Mouse (Mus musculus) urinary bladder, postnatal 14 days (tissue): ENCODE results near the gene Mrps18c.
A peak's percentile ranks its signal among the peaks of the same experiment; 100 is the strongest.

Source experiments
- DNase-seq: peaks from one replicate; pipeline ENCODE4 v3.0.0; 2021; ENCODE audit warnings: low spot score

The Mrps18c gene

DNA sequence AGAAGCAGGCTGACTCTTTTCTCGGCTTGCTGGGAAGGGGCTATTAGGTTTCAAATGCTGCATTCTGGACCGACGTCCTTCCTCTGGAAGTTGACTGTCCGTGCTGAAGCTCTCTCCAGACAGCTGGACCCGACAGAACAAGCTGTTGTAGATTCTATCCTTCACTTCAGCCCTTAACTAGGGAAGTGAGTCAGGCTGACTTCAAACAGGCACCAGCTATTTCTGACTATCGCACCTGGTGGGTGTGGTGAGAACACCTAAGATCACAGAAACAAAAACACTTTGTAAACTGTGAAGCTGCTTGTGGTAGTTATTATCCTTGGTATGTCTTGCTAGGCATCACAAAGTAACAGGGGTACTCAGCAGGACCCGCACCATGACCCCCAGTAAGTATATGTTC, 28.1 kb downstream of the Mrps18c start:
- DNase-seq, result no peak

DNA sequence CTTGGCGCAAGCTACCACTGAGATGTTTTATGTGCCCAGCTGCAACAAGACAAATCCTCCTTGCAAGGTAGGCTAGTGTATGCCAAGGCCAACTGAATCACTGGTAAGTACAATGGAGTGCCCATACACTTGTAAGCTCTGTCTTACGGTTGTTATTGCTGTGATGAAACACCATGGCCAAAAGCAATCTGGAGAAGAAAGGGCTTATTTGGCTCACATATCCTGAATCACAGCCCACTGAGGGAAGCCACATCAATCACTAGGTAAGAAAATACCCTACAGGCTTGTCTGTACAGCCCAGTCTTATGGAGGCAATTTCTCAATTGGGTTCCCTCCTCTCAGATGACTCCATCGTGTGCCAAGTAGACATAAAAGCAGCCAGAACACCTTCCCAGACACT, 30.3 kb downstream of the Mrps18c start:
- no peak for DNase-seq

- no peak for DNase-seq
Measured at GRCm38 (mm10) chr5:100832680-100833079, 34.3 kb downstream of the Mrps18c start.

- no peak for DNase-seq
Measured at GRCm38 (mm10) chr5:100833841-100834240, 35.4 kb downstream of the Mrps18c start.

DNA sequence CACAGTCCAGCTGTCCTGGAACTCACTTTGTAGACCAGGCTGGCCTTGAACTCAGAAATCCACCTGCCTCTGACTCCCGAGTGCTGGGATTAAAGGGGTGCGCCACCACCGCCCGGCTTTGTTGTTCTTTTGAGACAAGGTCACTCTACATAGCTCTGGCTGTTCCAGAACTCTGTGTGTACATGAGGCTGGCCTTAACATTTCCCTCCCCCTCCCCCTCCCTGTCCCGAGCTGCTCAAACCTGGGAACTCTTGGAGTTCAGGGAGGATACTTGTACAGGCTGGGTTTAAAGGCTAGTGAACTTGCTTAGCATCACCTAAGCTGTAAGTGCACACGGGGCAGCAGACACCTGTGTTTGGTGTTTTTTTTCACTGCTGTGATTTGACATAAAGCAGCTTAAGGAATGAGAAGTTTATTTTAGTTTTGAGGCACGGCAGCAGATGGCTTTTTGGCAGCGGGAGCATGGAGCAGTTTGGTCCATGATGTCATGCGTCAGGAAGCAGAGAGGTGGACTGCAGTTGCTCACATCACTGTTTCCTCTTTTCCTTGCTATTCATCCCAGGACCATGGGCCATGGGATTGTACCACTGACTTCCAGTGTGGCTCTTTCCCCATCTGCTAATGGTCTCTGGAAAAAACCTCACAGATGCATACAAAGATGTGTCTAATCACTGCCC, 37.6 kb downstream of the Mrps18c start:
- DNase-seq, result no peak

- DNase-seq, result no peak
Measured at GRCm38 (mm10) chr5:100837907-100838306, 39.5 kb downstream of the Mrps18c start.

GRCm38 (mm10) chr5:100844485-100844884, 46.1 kb downstream of the Mrps18c start:
- no peak for DNase-seq

GRCm38 (mm10) chr5:100845485-100845847, 47.0 kb downstream of the Mrps18c start, which contains the start of gene Gpat3:
Gene Gpat3 (plus strand): TSS chr5:100845713.
- DNase-seq, result peak; percentile 37

DNA sequence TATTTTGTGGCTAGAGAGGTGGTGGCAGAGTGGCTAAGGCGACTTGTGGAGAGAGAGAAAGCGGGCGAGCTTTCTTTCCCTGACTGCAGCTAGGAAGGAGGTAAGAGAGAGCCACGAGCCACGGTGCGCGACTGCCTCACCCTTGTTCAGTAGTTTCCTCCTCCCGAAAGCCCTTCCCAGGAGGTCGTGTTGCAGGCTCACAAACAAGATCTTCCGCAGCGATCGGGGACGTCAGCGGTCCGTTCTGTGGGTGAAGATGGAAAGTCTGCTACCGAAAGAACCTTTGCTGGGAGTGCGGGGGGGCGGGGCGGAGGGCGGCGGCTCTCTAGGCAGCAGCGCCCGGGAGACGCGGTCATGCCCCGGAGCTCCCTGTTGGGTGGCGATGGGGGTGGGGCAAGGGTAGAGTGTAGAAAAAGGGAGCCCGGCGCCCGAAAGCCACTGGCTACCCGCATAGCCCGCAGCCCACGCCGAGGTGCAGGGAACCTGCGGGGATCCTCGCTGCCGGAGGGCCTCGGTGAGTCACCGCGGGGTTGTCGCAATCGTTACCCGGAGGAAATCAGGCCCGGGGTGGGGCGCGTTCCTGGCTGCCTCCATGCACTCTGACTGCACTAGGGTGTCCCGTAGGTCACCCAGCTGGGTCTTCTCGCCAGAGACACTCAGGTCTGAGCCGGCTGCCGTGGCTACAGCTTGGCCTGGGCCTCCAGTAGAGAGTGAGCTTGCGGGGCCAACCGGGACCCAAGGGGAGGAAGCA, 47.6 kb downstream of the Mrps18c start:
- DNase-seq, result peak; percentile 87

GRCm38 (mm10) chr5:100846599-100846920, 48.1 kb downstream of the Mrps18c start:
- no peak for DNase-seq

DNA sequence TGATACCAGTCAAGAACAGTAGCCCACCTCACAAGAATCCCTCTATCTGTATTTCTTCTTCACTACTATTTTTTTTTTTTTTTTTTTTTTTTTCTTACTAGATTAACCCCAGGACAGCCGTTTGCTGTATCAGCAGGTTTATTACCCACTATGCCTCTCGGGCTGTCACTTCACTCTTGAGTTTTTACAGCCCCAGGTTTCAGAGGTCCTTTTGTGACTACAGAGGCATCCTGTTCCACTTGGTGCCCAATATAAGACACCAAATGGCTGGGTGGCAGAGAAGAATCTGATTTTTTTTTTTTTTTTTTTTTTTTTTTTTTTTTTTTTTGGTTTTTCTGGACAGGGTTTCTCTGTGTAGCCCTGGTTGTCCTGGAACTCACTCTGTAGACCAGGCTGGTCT, 48.7 kb downstream of the Mrps18c start:
- no peak for DNase-seq

DNA sequence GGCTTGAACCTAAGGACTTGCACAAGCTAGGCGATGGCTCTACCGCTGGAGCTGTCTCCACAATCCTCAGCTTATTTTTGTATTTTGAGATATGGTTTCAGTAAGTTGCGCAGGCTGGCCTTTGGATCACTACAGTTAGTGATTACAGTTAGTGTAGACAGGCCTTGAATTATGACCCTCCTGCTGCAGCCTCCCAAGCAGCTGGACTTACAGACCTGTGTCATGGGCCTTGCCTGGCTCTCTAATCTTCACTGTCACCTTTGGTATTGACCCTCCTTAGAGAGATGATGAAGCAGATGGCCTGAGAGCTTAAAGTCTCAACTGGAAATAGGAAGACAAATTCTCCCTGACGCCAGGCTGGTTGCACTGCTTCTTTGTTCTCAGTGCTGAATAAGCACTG, 55.5 kb downstream of the Mrps18c start:
- DNase-seq, result no peak
